Mouse (Mus musculus): ENCODE data around the gene Olfr653.

The Olfr653 gene

GRCm38 (mm10) chr7:104577014-104577413 is at the start of gene Olfr653:
Gene Olfr653, plus strand, starts transcription at chr7:104577314.
- DNase-seq = no peak

- no peak for DNase-seq
Observed at GRCm38 (mm10) chr7:104549833-104550232, 27.3 kb upstream of the Olfr653 start, which contains the start of gene Olfr651. Gene Olfr651, plus strand, starts transcription at chr7:104550133.

- DNase-seq = no peak
Observed at GRCm38 (mm10) chr7:104552700-104553099, 24.4 kb upstream of the Olfr653 start.

- DNase-seq = no peak
Observed at GRCm38 (mm10) chr7:104560601-104561000, 16.5 kb upstream of the Olfr653 start, which contains the start of gene Olfr652. Gene Olfr652, plus strand, starts transcription at chr7:104560901.

GRCm38 (mm10) chr7:104580846-104581245 is 3.7 kb downstream of the Olfr653 start:
- DNase-seq = no peak

- DNase-seq = no peak
Observed at GRCm38 (mm10) chr7:104581429-104581828, 4.3 kb downstream of the Olfr653 start.

GRCm38 (mm10) chr7:104586725-104587124 is 9.6 kb downstream of the Olfr653 start, which contains the start of gene Olfr654:
Gene Olfr654, plus strand, starts transcription at chr7:104587025.
- DNase-seq = no peak

- DNase-seq = no peak
Observed at GRCm38 (mm10) chr7:104588274-104588673, 11.2 kb downstream of the Olfr653 start.

GRCm38 (mm10) chr7:104601679-104602078 is 24.6 kb downstream of the Olfr653 start, which contains the start of gene Olfr655:
Gene Olfr655, minus strand, starts transcription at chr7:104601779.
- no peak for DNase-seq

- peak; percentile 25 for DNase-seq
Observed at GRCm38 (mm10) chr7:104603173-104603572, 26.1 kb downstream of the Olfr653 start.

- DNase-seq = no peak
Observed at GRCm38 (mm10) chr7:104604727-104605126, 27.6 kb downstream of the Olfr653 start.

- no peak for DNase-seq
Observed at GRCm38 (mm10) chr7:104613655-104614054, 36.5 kb downstream of the Olfr653 start, which contains the start of gene Olfr656. Gene Olfr656, plus strand, starts transcription at chr7:104613955.

- DNase-seq = no peak
Observed at GRCm38 (mm10) chr7:104624494-104624893, 47.4 kb downstream of the Olfr653 start, which contains the start of gene Olfr657. Gene Olfr657, plus strand, starts transcription at chr7:104624794.

All from kidney, postnatal 14 days (tissue).